Mouse (Mus musculus) embryonic facial prominence, embryonic 13.5 days (tissue): ENCODE measurements at regions not wholly inside any gene's neighbourhood (a gene's known extent, or its start where the extent isn't known, plus 50 kb on each side); places are given as distances from the start of the nearest gene placed in this dataset.

Experiments
- ATAC-seq: fragments of 200-750 bp; cut with Nextera tagmentation; 2 replicates; pipeline ENCODE4 v1.8.0; 2017; ENCODE audit warnings: low read depth; ENCODE audit not compliant: insufficient number of reproducible peaks, insufficient read depth, low FRiP score, low TSS enrichment
- H3K27ac ChIP-seq: fragments of 300-500 bp; sonication (generic); 2 replicates; pipeline ENCODE4 v1.5.1; 2015; ENCODE audit warnings: moderate library complexity, mild to moderate bottlenecking, inconsistent platforms
- H3K27me3 ChIP-seq: fragments of 300-500 bp; sonication (generic); 2 replicates; pipeline ENCODE4 v1.6.1; 2015; ENCODE audit warnings: mild to moderate bottlenecking, inconsistent platforms
- H3K36me3 ChIP-seq: fragments of 300-500 bp; sonication (generic); 2 replicates; pipeline ENCODE4 v1.6.1; 2015; ENCODE audit warnings: mild to moderate bottlenecking, inconsistent platforms
- H3K4me1 ChIP-seq: fragments of 300-500 bp; sonication (generic); 2 replicates; pipeline ENCODE4 v1.6.1; 2015; ENCODE audit warnings: inconsistent platforms
- H3K4me2 ChIP-seq: fragments of 300-500 bp; sonication (generic); 2 replicates; pipeline ENCODE4 v1.6.1; 2015; ENCODE audit warnings: moderate library complexity, mild to moderate bottlenecking, inconsistent platforms
- H3K4me3 ChIP-seq: fragments of 300-500 bp; sonication (generic); 2 replicates; pipeline ENCODE4 v1.5.1; 2015; ENCODE audit warnings: mild to moderate bottlenecking, inconsistent platforms
- H3K9ac ChIP-seq: fragments of 300-500 bp; sonication (generic); 2 replicates; pipeline ENCODE4 v1.6.1; 2015; ENCODE audit warnings: mild to moderate bottlenecking, inconsistent platforms
- H3K9me3 ChIP-seq: fragments of 300-500 bp; sonication (generic); 2 replicates; pipeline ENCODE4 v1.6.1; 2016; ENCODE audit warnings: inconsistent platforms
- WGBS: fragments of 180-500 bp; shearing (Covaris S2); methylation state at CpG from one replicate; pipeline ENCODE4 v1.1.7; 2015; ENCODE audit warnings: mixed read lengths; 5-methylcytosine and 5-hydroxymethylcytosine counted together

DNA sequence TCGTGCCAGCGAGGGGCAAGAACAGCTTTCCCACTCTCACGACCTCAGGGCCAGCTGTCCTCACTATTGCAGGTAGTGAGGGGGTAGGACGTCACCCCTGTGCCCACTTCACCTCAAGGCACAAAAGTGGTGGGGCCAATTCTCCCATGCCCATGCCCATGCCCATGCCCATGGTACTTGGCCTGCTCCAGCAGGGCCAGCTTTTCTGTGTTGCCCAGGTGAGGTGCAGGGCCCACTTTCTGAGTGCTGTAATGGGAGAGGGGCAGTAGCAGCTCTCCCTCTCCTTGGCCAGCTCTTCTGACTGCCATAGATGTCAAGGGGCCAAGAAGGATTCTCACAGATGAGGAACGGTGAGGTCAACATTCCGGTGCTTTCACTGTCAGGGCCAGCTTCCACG is 619.6 kb upstream of the 4930452B06Rik start:
- Histone ChIP-seq H3K4me1 (no peaks in the 10 kb centered on the region), H3K27ac (no peak overlapping the region), H3K9me3 (no peaks in the 10 kb centered on the region), H3K4me2 (no peak overlapping the region), H3K9ac (no peak overlapping the region), H3K4me3 (no peak overlapping the region), H3K36me3 (no peaks in the 10 kb centered on the region), H3K27me3 (no peaks in the 10 kb centered on the region)
- no peak; the same call in 1 of the 2 replicates for ATAC-seq
- WGBS = 83% methylated on average over 7 of the region's 7 CpGs

DNA sequence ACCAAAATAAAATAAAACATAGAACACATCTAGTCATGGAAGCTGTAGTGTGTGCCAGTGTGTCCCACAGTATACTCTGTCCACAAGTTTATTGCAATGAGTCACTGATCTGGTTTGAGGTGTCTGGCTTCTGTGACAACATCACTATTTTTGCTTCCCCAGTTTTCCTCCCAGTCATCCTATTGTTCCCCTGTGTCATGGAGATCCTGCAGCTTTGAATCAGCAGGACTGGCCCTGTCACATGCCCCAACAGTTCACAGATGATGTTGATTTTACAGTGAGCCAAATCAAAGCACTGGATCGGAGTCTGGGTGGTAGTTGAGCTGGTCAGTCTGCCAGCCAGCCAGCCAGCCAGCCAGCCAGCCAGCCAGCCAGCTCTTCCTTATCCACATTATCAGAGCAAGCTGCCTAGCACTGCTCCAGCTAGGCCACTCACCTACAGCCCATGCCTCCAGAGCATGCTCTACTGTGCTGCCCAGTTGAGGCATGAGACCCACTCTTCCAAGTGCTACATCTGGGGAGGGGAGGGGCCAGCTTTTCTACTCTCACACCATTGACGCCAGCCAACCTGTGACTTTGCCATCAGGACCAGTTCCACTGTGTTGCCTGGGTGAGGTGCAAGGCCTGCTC is 619.1 kb upstream of the 4930452B06Rik start:
- 72% methylated on average over 2 of the region's 2 CpGs for WGBS
- Histone ChIP-seq H3K36me3 (no peaks in the 10 kb centered on the region), H3K4me2 (no peak overlapping the region), H3K27me3 (no peaks in the 10 kb centered on the region), H3K9me3 (no peaks in the 10 kb centered on the region), H3K4me3 (no peak overlapping the region), H3K27ac (no peak overlapping the region), H3K9ac (no peak overlapping the region), H3K4me1 (no peaks in the 10 kb centered on the region)
- no peak for ATAC-seq

DNA sequence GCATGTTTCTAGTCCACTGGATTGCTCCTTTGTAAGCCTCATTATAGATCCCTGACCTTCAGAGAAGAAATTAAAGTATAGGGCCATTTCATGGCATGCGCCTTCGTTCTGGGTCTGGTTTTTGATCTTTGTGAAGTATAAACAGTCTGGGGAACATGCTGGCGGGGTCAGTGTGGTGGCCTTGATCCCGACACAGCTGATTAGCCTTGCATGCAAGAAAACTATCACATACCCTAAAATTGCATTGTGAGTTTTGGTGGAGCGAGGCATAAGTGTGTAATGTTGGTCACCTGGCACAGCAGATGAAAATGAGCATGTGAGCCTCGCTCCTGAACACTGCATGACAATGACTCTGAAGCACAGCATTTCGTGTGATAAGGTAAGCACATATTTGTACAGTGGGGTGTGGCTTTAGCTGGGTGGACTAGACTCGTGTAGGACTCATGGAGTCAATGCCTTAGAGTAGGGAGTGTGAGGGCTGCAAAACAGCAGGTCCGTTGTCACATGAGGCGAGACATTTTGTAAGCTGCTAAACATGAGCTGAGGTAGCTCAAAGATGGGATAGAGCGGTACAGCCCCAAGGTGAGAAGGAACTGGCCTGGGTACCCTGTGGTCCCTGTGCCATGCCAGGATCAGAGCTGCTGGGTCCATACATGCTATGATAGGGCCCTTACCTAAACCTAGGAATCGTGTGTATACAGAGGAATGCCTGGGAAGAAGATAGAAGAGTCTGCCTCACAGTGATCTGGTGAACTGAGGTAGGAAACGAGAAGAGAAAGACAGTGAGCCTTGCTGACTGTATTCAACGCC is 601.4 kb upstream of the 4930452B06Rik start:
- H3K4me3 ChIP-seq = no peak overlapping the region
- WGBS = 81% methylated on average over 14 of the region's 14 CpGs
- H3K36me3 ChIP-seq = no peaks in the 10 kb centered on the region
- H3K9ac ChIP-seq = no peak overlapping the region
- ATAC-seq = no peak
- H3K4me1 ChIP-seq = no peaks in the 10 kb centered on the region
- H3K27me3 ChIP-seq = no peaks in the 10 kb centered on the region
- no peak overlapping the region for H3K27ac ChIP-seq
- H3K4me2 ChIP-seq = no peak overlapping the region
- H3K9me3 ChIP-seq = no peaks in the 10 kb centered on the region

DNA sequence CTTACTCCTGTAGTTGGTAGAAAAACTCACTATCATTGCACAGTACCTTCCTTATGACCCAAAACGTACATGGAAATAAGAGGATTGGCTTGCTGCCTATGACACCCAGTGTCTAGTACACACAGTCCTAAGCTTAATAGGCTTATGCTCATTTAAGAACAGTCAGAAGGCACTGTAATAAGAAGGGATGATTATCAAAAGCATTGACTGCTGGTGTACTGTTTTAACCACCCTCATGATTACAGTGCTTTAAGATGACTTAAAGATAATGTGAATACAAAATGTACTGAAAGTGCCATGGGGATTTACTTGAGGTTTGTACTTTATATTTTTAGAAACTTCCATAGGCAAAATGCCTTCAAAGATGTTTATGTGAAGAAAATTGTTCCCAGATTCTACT is 586.0 kb upstream of the 4930452B06Rik start:
- 65% methylated on average over 1 of the region's 1 CpGs for WGBS
- Histone ChIP-seq H3K4me1 (peaks cover 3% of the 10 kb centered on the region; the same call in 1 of the 2 replicates), H3K4me2 (no peak overlapping the region), H3K27me3 (no peaks in the 10 kb centered on the region), H3K9ac (no peak overlapping the region), H3K27ac (no peak overlapping the region), H3K9me3 (no peaks in the 10 kb centered on the region), H3K4me3 (no peak overlapping the region), H3K36me3 (no peaks in the 10 kb centered on the region)
- no peak for ATAC-seq

DNA sequence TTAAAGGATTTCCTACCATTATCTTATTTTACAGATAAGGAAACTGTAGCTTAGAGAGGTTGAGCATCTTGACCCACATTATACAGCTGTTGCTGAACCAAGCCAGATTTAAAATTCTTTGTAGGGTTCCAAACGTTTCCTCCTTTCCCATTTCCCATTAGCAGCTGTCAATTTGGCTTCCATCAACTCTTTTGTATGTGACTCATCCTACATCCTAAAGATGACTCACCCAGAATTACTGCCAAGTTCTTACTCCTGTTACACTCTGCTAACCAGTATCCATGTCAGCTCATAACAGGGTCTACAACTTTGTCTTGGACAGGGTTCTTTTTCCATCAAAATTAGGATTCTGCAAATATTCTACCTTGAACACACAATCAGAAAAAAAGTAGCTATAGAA is 579.2 kb upstream of the 4930452B06Rik start:
- no peak overlapping the region for H3K4me2 ChIP-seq
- 38% methylated on average over 1 of the region's 1 CpGs for WGBS

DNA sequence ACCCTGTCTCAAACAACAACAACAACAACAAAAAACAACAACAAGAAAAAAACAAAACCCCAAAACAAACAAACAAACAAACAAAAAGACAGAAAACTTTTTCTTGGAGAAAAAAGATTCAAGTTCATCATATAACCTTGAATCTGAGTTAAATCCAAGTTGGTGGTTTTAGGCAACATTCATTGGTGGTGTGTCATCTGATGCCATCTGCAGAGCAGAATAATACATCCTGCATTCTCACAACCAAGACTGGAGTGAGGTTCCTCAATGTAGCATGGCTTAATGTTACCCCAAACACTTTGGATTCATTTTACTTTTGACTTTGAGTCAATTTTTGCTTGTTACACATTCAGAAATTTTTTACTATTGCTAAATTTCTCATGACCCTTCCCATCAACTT is 577.3 kb upstream of the 4930452B06Rik start:
- H3K4me1 ChIP-seq = no peaks in the 10 kb centered on the region
- no peak overlapping the region for H3K4me3 ChIP-seq
- ATAC-seq = no peak
- no peak overlapping the region for H3K27ac ChIP-seq
- H3K36me3 ChIP-seq = no peaks in the 10 kb centered on the region
- no peak overlapping the region for H3K9ac ChIP-seq
- no peak overlapping the region for H3K4me2 ChIP-seq
- no peaks in the 10 kb centered on the region for H3K27me3 ChIP-seq
- no peaks in the 10 kb centered on the region for H3K9me3 ChIP-seq

More for the DNA sequence above, 579.2 kb upstream of the 4930452B06Rik start:
- Histone ChIP-seq H3K9me3 (no peaks in the 10 kb centered on the region), H3K27me3 (no peaks in the 10 kb centered on the region), H3K9ac (no peak overlapping the region), H3K36me3 (no peaks in the 10 kb centered on the region), H3K4me1 (no peaks in the 10 kb centered on the region), H3K4me3 (no peak overlapping the region), H3K27ac (no peak overlapping the region)
- no peak for ATAC-seq

DNA sequence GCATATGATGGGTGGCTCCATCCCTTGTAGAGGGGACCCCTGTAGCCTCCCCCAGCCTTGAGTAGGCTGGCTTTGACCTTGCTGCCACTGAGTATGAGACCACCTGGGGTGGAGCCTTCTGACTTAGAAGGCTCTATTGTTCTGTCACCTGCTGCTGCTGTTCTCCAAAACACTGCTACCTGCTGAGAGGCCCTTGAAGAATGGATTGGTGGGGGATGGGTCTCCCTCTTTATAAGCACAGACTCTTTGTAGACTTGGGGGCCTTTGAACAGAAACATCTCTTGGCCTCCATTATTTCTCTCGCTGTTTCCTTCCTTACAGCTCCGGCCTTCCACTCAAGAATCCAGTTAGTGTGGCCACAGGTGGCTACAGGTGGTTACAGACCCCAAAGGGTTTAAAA is 576.1 kb upstream of the 4930452B06Rik start:
- Histone ChIP-seq H3K9me3 (no peaks in the 10 kb centered on the region), H3K4me3 (no peak overlapping the region), H3K4me2 (no peak overlapping the region), H3K27ac (no peak overlapping the region), H3K9ac (no peak overlapping the region), H3K4me1 (no peaks in the 10 kb centered on the region), H3K36me3 (no peaks in the 10 kb centered on the region), H3K27me3 (no peaks in the 10 kb centered on the region)
- no peak for ATAC-seq
- WGBS = 51% methylated on average over 2 of the region's 2 CpGs

DNA sequence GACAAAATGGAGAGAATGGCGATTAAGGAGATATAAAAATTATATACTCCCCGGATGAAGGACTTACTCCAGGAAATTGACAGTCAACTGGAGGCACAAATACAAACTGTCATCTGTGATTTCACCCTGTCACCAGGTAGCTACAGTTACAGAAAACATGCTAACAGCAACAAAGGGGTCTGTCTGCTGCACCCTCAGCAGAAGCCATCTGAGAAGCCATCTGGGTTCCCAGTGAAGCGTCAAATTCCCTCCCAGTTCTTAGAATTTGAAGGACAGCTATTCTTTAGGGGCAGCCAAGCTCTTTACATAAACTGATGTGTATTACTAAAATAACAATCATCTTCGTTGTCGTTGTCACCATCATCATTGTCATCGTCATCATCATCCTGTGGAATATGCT is 561.6 kb upstream of the 4930452B06Rik start:
- no peak for ATAC-seq
- no peaks in the 10 kb centered on the region for H3K27me3 ChIP-seq
- no peak overlapping the region for H3K9ac ChIP-seq
- H3K27ac ChIP-seq = no peak overlapping the region
- no peaks in the 10 kb centered on the region for H3K36me3 ChIP-seq
- H3K4me3 ChIP-seq = no peak overlapping the region
- H3K9me3 ChIP-seq = no peaks in the 10 kb centered on the region
- H3K4me1 ChIP-seq = no peaks in the 10 kb centered on the region
- WGBS = 85% methylated on average over 6 of the region's 6 CpGs
- no peak overlapping the region for H3K4me2 ChIP-seq

DNA sequence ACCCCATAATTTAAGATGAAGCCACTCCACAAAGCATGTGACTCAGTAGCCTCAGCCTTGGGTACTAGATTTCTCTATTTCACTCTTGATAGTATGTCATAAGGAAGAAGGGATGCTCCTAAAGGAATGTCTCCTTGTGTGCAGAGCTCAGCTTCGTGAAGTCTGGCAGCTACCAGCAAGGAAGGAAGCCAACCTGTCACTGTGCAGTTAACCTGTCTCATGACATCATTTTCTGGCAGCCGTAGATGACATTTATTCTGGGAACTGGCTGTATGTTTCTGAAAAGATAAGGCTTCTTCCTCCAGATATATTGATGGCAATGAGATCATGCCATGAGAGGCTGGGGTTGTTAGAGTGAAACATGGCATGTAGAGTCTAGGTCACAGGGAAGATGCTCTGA is 534.2 kb upstream of the 4930452B06Rik start:
- no peak overlapping the region for H3K27ac ChIP-seq
- H3K9me3 ChIP-seq = no peaks in the 10 kb centered on the region
- H3K4me1 ChIP-seq = no peaks in the 10 kb centered on the region
- H3K27me3 ChIP-seq = no peaks in the 10 kb centered on the region
- no peaks in the 10 kb centered on the region for H3K36me3 ChIP-seq
- H3K9ac ChIP-seq = no peak overlapping the region
- 85% methylated on average over 2 of the region's 2 CpGs for WGBS
- no peak overlapping the region for H3K4me2 ChIP-seq
- ATAC-seq = no peak
- H3K4me3 ChIP-seq = no peak overlapping the region

DNA sequence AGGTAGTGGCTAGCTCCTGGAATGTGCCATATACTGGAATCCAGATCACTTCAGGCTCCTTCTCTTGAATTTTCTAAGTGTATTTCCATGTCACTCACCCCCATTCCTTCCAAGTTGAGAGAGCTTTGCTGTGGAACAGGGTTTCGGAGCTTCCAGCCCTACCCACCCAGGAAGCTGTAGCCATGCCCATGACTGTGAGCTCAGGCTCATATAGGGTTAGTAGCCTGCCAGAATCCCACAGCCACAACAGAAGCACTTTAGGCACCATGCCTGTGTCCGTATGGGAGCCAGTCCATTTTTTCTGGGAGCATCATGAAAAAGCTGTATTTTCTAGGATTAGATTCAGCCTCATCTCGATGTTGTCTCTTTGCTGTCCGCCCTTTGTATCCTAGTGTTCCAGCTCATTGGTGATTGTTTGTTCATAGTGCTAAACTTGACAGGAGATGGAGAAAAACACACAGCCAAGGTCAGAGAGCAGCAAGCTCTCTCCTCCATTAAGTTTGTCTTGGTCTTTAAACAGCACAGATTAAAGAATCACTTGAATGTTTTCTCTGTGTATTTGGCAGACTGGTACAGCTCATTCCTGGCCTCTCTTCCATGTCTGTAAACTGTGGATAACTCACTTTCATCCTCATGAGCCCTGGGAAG is 526.2 kb upstream of the 4930452B06Rik start:
- 89% methylated on average over 4 of the region's 4 CpGs for WGBS
- H3K4me3 ChIP-seq = no peak overlapping the region
- H3K4me1 ChIP-seq = no peaks in the 10 kb centered on the region
- no peak overlapping the region for H3K27ac ChIP-seq
- no peaks in the 10 kb centered on the region for H3K36me3 ChIP-seq
- H3K4me2 ChIP-seq = no peak overlapping the region
- H3K9me3 ChIP-seq = no peaks in the 10 kb centered on the region
- H3K27me3 ChIP-seq = no peaks in the 10 kb centered on the region
- ATAC-seq = no peak
- no peak overlapping the region for H3K9ac ChIP-seq

DNA sequence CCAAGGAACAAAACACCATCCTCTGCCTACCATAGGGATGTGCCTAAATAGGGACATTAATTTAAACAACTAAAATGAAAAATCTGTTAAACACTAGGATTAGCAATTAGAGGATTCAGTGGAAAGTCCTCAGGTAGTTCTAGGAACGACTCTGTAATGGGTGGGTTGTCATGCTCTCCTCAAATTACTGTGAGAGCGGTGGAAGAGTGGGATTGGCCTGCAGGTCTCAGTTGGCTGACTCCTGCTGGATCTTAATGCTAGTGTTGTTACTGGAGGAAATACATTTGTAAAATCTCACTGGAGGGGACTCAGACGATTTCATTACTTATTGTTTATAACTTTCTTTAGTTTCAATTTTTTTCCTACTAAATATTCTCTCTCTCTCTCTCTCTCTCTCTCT is 525.6 kb upstream of the 4930452B06Rik start:
- H3K9me3 ChIP-seq = no peaks in the 10 kb centered on the region
- H3K27ac ChIP-seq = no peak overlapping the region
- H3K4me1 ChIP-seq = no peaks in the 10 kb centered on the region
- 61% methylated on average over 3 of the region's 3 CpGs for WGBS
- H3K4me3 ChIP-seq = no peak overlapping the region
- no peak overlapping the region for H3K4me2 ChIP-seq
- H3K36me3 ChIP-seq = no peaks in the 10 kb centered on the region
- H3K27me3 ChIP-seq = no peaks in the 10 kb centered on the region
- no peak overlapping the region for H3K9ac ChIP-seq
- no peak for ATAC-seq

DNA sequence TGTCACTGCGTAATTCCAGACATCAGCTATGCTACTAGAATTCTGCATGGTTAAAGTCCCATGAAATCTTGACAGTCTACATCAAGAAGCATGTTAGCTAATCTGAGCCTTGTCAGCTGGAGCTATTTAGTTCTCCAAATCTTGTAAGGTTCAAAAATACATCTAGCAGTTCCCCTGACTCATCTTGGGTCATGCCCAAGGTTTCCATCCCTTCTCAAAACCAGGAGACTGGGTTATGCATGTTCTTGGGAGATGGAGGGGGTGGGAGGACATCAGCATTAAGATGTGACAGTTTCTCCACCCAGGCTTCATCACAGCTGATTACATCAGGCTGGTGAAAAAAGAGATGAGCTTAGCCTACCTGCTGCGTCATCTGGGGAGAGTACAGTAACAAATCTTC is 495.3 kb upstream of the 4930452B06Rik start:
- Histone ChIP-seq H3K4me3 (no peak overlapping the region), H3K9me3 (no peaks in the 10 kb centered on the region), H3K4me2 (no peak overlapping the region), H3K4me1 (0 out of 2 replicates have a peak, but pooled peaks cover 3% of the 10 kb centered on the region), H3K9ac (no peak overlapping the region), H3K36me3 (no peaks in the 10 kb centered on the region), H3K27ac (no peak overlapping the region), H3K27me3 (no peaks in the 10 kb centered on the region)
- 90% methylated on average over 2 of the region's 2 CpGs for WGBS
- no peak for ATAC-seq
